Mouse (Mus musculus) G1E (cell line): ENCODE measurements around the gene Herc1. TPM values are rescaled to one million over a fixed set of nuclear protein-coding genes. Genes with fewer than 3 reads are reported as not detected.

Experiments used
- ATAC-seq: 2 replicates; pipeline ENCODE4 v1.8.0; 2016; ENCODE audit warnings: mild to moderate bottlenecking; ENCODE audit not compliant: insufficient number of reproducible peaks, poor library complexity, low FRiP score, severe bottlenecking; ENCODE audit errors: extremely low read depth
- DNase-seq: peaks from one replicate; pipeline ENCODE4 v3.0.0; 2012; ENCODE audit warnings: low spot score
- H3K27me3 ChIP-seq: 2 replicates; pipeline ENCODE4 v1.6.1; 2012; ENCODE audit warnings: mild to moderate bottlenecking, low read length, inconsistent platforms; ENCODE audit not compliant: insufficient read depth
- H3K36me3 ChIP-seq: replicated peaks from 2 replicates; pipeline ENCODE3; 2012; ENCODE audit warnings: mild to moderate bottlenecking, inconsistent platforms
- H3K4me1 ChIP-seq: 2 replicates; pipeline ENCODE4 v1.6.1; 2012; ENCODE audit warnings: low read depth, low read length, inconsistent platforms, mixed read lengths; ENCODE audit not compliant: insufficient read depth
- H3K4me3 ChIP-seq: 2 replicates; pipeline ENCODE4 v1.5.1; 2012; ENCODE audit warnings: low read depth, mild to moderate bottlenecking, inconsistent platforms, low read length, moderate library complexity, mixed read lengths
- H3K9me3 ChIP-seq: replicated peaks from 2 replicates; pipeline ENCODE4 v1.6.1; 2012; ENCODE audit warnings: inconsistent platforms
- CTCF ChIP-seq: IDR thresholded peaks from 2 replicates; pipeline ENCODE4 v1.5.1; 2012; ENCODE audit warnings: low read depth, low read length, inconsistent platforms, mixed read lengths
- GATA1 ChIP-seq: IDR thresholded peaks from 2 replicates; pipeline ENCODE4 v1.6.1; 2012; ENCODE audit warnings: borderline replicate concordance, low read length, inconsistent platforms, mixed read lengths
- GATA2 ChIP-seq: IDR thresholded peaks from 2 replicates; pipeline ENCODE4 v1.6.1; 2012; ENCODE audit warnings: low read depth, low read length, inconsistent platforms, borderline replicate concordance
- POLR2AphosphoS5 ChIP-seq: IDR thresholded peaks from 2 replicates; pipeline ENCODE4 v1.6.1; 2012; ENCODE audit warnings: low read depth, low read length, inconsistent platforms; ENCODE audit not compliant: insufficient replicate concordance
- TAL1 ChIP-seq: conservative IDR thresholded peaks from 2 replicates; pipeline ENCODE4 v1.6.1; 2012; ENCODE audit warnings: low read depth, low read length, inconsistent platforms, mixed read lengths
- polyA plus RNA-seq: library from polyadenylated mRNA; stranded (reverse); fragments of >175 nt; gene quantifications from 2 replicates; pipeline ENCODE4 v1.2.3, GENCODE M21; 2012
- total RNA-seq, 2 experiments: library from RNA; stranded (forward) in 1 of 2; stranded (reverse) in 1 of 2; fragments of 200-1000 nt in 1 of 2; fragments of >200 nt in 1 of 2; fragmentation: Nextera tagmentation in 1 of 2; gene quantifications; 2 replicates each; pipeline ENCODE4 v1.2.3; 2014 to 2017

Herc1 gene
- total and polyA plus RNA-seq, 3 experiments: 7.0 to 160 (median 105) TPM

- TF ChIP-seq CTCF: no peak
- no peak for TF ChIP-seq POLR2AphosphoS5
- TF ChIP-seq GATA1: no peak
- no peak for TF ChIP-seq TAL1
- TF ChIP-seq GATA2: no peak
Observed at GRCm38 (mm10) chr9:66488786-66489185, 138.5 kb downstream of the Herc1 start.

GRCm38 (mm10) chr9:66492361-66492760 is 142.1 kb downstream of the Herc1 start:
- Histone ChIP-seq H3K36me3 (peaks cover 88% of the 10 kb centered on the region), H3K27me3 (no peaks in the 10 kb centered on the region), H3K4me1 (peaks cover 8% of the 10 kb centered on the region), H3K9me3 (no peaks in the 10 kb centered on the region), H3K4me3 (no peak overlapping the region)
- ATAC-seq (no peak), DNase-seq (no peak)
- TF ChIP-seq TAL1: no peak
- no peak for TF ChIP-seq CTCF
- no peak for TF ChIP-seq GATA1
- TF ChIP-seq POLR2AphosphoS5: no peak
- TF ChIP-seq GATA2: no peak

More at GRCm38 (mm10) chr9:66488786-66489185, 138.5 kb downstream of the Herc1 start:
- Histone ChIP-seq H3K4me1 (peaks cover 8% of the 10 kb centered on the region), H3K27me3 (no peaks in the 10 kb centered on the region), H3K9me3 (no peaks in the 10 kb centered on the region), H3K36me3 (peaks cover 88% of the 10 kb centered on the region), H3K4me3 (no peak overlapping the region)
- ATAC-seq (no peak), DNase-seq (no peak)

GRCm38 (mm10) chr9:66493992-66494391 is 143.7 kb downstream of the Herc1 start:
- no peak for ATAC-seq
- Histone ChIP-seq H3K4me1 (peaks cover 8% of the 10 kb centered on the region), H3K4me3 (no peak overlapping the region), H3K36me3 (peaks cover 87% of the 10 kb centered on the region), H3K9me3 (no peaks in the 10 kb centered on the region), H3K27me3 (no peaks in the 10 kb centered on the region)
- TF ChIP-seq GATA2 (no peak), CTCF (no peak), POLR2AphosphoS5 (no peak), GATA1 (no peak), TAL1 (no peak)
- no peak for DNase-seq

GRCm38 (mm10) chr9:66501248-66501647 is 151.0 kb downstream of the Herc1 start:
- peaks cover 45% of the 10 kb centered on the region for H3K4me1 ChIP-seq
- H3K36me3 ChIP-seq: peaks cover 84% of the 10 kb centered on the region
- DNase-seq: no peak
- TF ChIP-seq TAL1 (no peak), GATA1 (no peak), CTCF (no peak), POLR2AphosphoS5 (no peak), GATA2 (no peak)
- no peaks in the 10 kb centered on the region for H3K9me3 ChIP-seq
- no peak for ATAC-seq
- no peak overlapping the region for H3K4me3 ChIP-seq
- H3K27me3 ChIP-seq: no peaks in the 10 kb centered on the region

GRCm38 (mm10) chr9:66503879-66504411 is 153.7 kb downstream of the Herc1 start:
- peaks cover 64% of the 10 kb centered on the region for H3K4me1 ChIP-seq
- peak; percentile 26 for DNase-seq
- H3K36me3 ChIP-seq: peaks cover 87% of the 10 kb centered on the region
- no peaks in the 10 kb centered on the region for H3K9me3 ChIP-seq
- H3K27me3 ChIP-seq: no peaks in the 10 kb centered on the region
- H3K4me3 ChIP-seq: no peak overlapping the region
- TF ChIP-seq CTCF (0 out of 2 replicates have a peak, but pooled peaks have one; percentile 15), TAL1 (no peak)
- ATAC-seq: no peak

- H3K9me3 ChIP-seq: no peaks in the 10 kb centered on the region
- H3K36me3 ChIP-seq: peaks cover 93% of the 10 kb centered on the region
- no peak for TF ChIP-seq GATA1
- TF ChIP-seq POLR2AphosphoS5: no peak
- TF ChIP-seq TAL1: no peak
- TF ChIP-seq CTCF: no peak
- no peak for TF ChIP-seq GATA2
- H3K4me3 ChIP-seq: peak overlapping the region; percentile 33; the same call in 1 of the 2 replicates
- no peaks in the 10 kb centered on the region for H3K27me3 ChIP-seq
- ATAC-seq (no peak), DNase-seq (no peak)
- peaks cover 67% of the 10 kb centered on the region for H3K4me1 ChIP-seq
Observed at GRCm38 (mm10) chr9:66504518-66504917, 154.3 kb downstream of the Herc1 start.
